Mouse (Mus musculus): ENCODE data around the gene Gm20696.

DNA sequence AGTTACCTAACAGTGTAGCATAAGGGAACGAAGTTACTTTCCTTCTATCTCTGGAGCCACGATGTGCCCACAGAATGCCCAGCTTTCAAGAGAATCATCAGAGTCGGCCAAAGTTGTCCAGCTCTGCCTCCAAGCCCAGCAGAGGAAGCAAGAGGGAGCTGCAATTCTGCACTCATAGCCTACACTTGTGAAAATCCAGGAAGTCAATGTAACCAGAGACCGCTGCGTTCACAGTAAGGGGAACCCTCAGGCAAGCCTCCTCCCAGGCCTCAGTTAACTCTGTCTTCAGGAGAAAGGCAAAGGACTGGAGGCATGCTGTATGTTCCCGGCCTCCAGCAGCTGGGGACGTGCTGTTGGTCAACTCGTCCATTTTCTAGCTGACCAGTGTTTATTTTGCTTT, 693 bp upstream of the Gm20696 start:
- TF ChIP-seq CTCF (IDR thresholded peaks at IDR 0.05; ENCODE audit: control insufficient read depth, insufficient read depth, low read length): no peak
- TF ChIP-seq POLR2A (IDR thresholded peaks at IDR 0.05; ENCODE audit: borderline replicate concordance, control insufficient read depth, low read depth, low read length): no peak
